ENCODE assay signal across 12 mouse cellular contexts in the genomic region with DNA sequence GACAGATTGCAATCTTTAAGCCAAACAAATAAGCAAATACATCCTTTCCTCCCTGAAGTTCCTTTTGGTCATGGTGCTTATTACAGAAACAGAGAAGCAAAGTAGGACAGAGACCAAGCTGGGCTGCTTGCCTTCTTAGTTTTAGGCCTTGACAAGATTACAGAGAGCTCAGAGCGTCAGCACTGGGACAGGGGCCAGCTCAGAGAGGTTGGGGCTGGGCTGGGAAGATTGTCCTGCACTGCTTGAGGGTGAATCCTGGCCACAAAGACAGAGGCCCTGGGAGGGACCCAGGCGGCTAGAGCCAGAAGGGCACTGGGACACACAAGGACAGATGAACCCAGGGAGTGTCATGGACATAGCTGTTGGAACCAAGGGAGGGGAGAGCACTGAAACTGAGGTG. TPM values are rescaled to one million over a fixed set of nuclear protein-coding genes. Genes with fewer than 3 reads are reported as not detected.
A peak's percentile ranks its signal among the peaks of the same experiment; 100 is the strongest.
DNase-seq lines count a peak whose midpoint lies in the region; ATAC-seq lines count a peak whose summit lies in the region.
"Had no signal": no experiment of that assay in that cellular context is flagged by ENCODE, and none has a peak within 500 bp of the region (broad histone marks: within the 10 kb centered on the region; RNA-seq: fewer than 3 reads in every experiment).

No protein-coding gene starts in this region.

- DNase-seq in kidney, postnatal 4 days: peak; percentile 52 to 57
- no peak for DNase-seq in kidney, adult 8-10 months
- DNase-seq in adrenal gland, postnatal 10 days: peak; percentile 85
- peak; percentile 38 to 39 for DNase-seq in gastrocnemius, postnatal 36 days
- DNase-seq in skeletal muscle tissue, adult 2 months (ENCODE audit: low read depth, low spot score): peak; percentile 36
- no peak for DNase-seq in hindbrain, embryonic 11.5 days (ENCODE audit: low spot score)
- no peak for DNase-seq in spleen, postnatal 36 days (ENCODE audit: low spot score in 2 of 2)
- DNase-seq: cerebellum, postnatal 25 days; liver, embryonic 13.5 days had no signal

- H3K4me1 ChIP-seq in hindbrain, embryonic 11.5 days (replicated peaks; ENCODE audit: control insufficient read depth, insufficient read depth, low read length): no peaks in the 10 kb centered on the region
- H3K4me1 ChIP-seq: liver, embryonic 13.5 days had no signal

- no peaks in the 10 kb centered on the region for H3K36me3 ChIP-seq in hindbrain, embryonic 11.5 days (ENCODE audit: control insufficient read depth, insufficient read depth, low read length)
- H3K36me3 ChIP-seq: liver, embryonic 13.5 days had no signal

- no peak overlapping the region for H3K9ac ChIP-seq in hindbrain, embryonic 11.5 days (ENCODE audit: low read depth, low read length)
- H3K9ac ChIP-seq: liver, embryonic 13.5 days had no signal

- WGBS in hindbrain, embryonic 11.5 days: 32% methylated on average over 2 of the region's 2 CpGs

- no peak overlapping the region for H3K27ac ChIP-seq in hindbrain, embryonic 11.5 days (ENCODE audit: low read depth, low read length)
- H3K27ac ChIP-seq: liver, embryonic 13.5 days had no signal

- no peak overlapping the region for H3K4me3 ChIP-seq in hindbrain, embryonic 11.5 days (ENCODE audit: low read depth, low read length)
- H3K4me3 ChIP-seq: liver, embryonic 13.5 days had no signal

- no peak overlapping the region for H3K4me2 ChIP-seq in hindbrain, embryonic 11.5 days (replicated peaks; ENCODE audit: low read depth, low read length)
- H3K4me2 ChIP-seq: liver, embryonic 13.5 days had no signal

- H3K9me3 ChIP-seq in hindbrain, embryonic 11.5 days (ENCODE audit: control insufficient read depth, low read length): no peaks in the 10 kb centered on the region
- H3K9me3 ChIP-seq: liver, embryonic 13.5 days had no signal

- H3K27me3 ChIP-seq in hindbrain, embryonic 11.5 days (ENCODE audit: control insufficient read depth, insufficient read depth, low read length): no peaks in the 10 kb centered on the region
- H3K27me3 ChIP-seq: liver, embryonic 13.5 days had no signal

- intact Hi-C loops in gastrocnemius, postnatal 36 days (cut with DNase I): no loop called here

- no peak for ATAC-seq in hindbrain, embryonic 11.5 days (ENCODE audit: low FRiP score)
- ATAC-seq in inflammation-experienced regulatory T-cells, adult 6 months: no peak
- ATAC-seq: midbrain, embryonic 16.5 days had no signal

RNA-seq across cellular contexts. Expression of gene Adamts7, which starts 17.1 kb away (rescaled TPM):
- total RNA-seq in adrenal gland, postnatal 10 days (2021): 10 to 100 TPM in 1 of 2 experiments, 1 to 10 TPM in 1; 8.4 to 10.7 TPM
- total RNA-seq in gastrocnemius, postnatal 36 days (2021): under 1 TPM; 0.84 to 0.91 TPM
- polyA plus RNA-seq in hindbrain, embryonic 11.5 days (2014; fragmentation: Nextera tagmentation; extraction: Ambion mirVana): 10.3 and 10.4 TPM in 2 replicates
- not detected for polyA plus RNA-seq in inflammation-experienced regulatory T-cells, adult 6 months (2017; shearing (Covaris generic))
- total RNA-seq: hematopoietic stem cell, adult 5-6 weeks had no signal

RNA-seq across cellular contexts. Expression of gene Morf4l1, which starts 31.2 kb away (rescaled TPM):
- total RNA-seq in adrenal gland, postnatal 10 days (2021): 100 to 1,000 TPM; 279 to 288 TPM
- total RNA-seq in gastrocnemius, postnatal 36 days (2021): 100 to 1,000 TPM; 167 to 169 TPM
- polyA plus RNA-seq in hindbrain, embryonic 11.5 days (2014; fragmentation: Nextera tagmentation; extraction: Ambion mirVana): 533 and 557 TPM in 2 replicates
- polyA plus RNA-seq in inflammation-experienced regulatory T-cells, adult 6 months (2017; shearing (Covaris generic)): 100 to 1,000 TPM; 287 to 345 (median 307) TPM

Comparison
In these comparisons a context has a peak if more than half of its experiments do, and no peak if none do; other contexts are left out.
1. DNase-seq: peak in kidney, postnatal 4 days (2 of 2), adrenal gland, postnatal 10 days (single experiment), gastrocnemius, postnatal 36 days (2 of 2) and skeletal muscle tissue, adult 2 months (single experiment); none in kidney, adult 8-10 months (0 of 2), hindbrain, embryonic 11.5 days (single experiment) and spleen, postnatal 36 days (0 of 2).
2. RNA of gene Adamts7, which starts 17.1 kb away (total RNA-seq): 8.4 to 10.7 TPM in adrenal gland, postnatal 10 days; 0.84 to 0.91 TPM in gastrocnemius, postnatal 36 days; every median in the first group is over 4 times any median in the second.